Mouse (Mus musculus): ENCODE data around the gene Glra1. TPM values are rescaled to one million over a fixed set of nuclear protein-coding genes. Genes with fewer than 3 reads are reported as not detected.

Glra1 gene
- total RNA-seq, 4 experiments from 2014 or later = not detected

DNA sequence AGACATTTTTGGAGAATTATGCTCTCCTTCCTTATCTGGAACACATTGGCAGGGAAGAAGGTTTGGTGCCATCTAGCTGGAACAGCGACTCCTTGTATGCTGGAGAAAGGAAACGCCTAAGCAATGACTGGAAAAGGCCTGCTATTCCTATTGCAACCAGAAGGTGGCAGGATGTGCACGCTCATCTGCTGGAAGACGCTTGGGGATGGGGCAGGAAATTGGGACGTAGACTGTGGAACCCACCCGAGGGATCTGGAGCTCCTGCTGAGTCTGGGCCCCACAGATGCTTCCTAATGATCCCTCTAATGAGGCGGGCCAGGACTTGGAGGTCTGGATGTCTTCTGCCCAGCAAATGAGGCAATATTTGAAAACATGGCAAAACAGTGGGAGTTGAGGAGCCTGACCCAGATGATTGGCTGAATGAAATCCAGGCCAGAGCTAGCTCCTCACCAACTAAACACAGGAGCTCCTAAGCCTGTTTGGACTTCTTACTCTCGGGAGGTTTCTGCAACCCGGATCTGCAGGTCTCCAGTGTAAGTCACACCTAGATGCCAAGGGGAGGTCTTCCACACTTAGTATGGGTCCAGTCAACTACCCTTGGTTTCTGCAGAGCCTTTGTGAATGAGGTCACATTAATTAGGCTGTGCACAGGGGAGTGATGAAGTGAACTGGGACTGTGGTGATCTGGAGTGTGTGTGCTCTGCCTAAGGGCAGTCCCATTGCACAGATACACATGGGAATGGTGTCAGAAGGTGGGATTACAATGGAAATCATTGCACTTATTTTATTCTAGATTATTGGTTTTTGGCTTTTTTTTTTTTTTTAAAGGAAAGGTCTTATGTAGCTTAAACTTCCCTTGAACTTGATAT is 89.0 kb downstream of the Glra1 start:
- peak; percentile 52 for DNase-seq (ENCODE audit: low spot score)

GRCm38 (mm10) chr11:55517666-55518065 is 90.3 kb downstream of the Glra1 start:
- no peak for DNase-seq (ENCODE audit: low spot score)

GRCm38 (mm10) chr11:55511374-55511773 is 96.6 kb downstream of the Glra1 start:
- no peak for DNase-seq (ENCODE audit: low spot score)

- DNase-seq (ENCODE audit: low spot score) = no peak
Measured at GRCm38 (mm10) chr11:55505485-55505884, 102.5 kb downstream of the Glra1 start.

GRCm38 (mm10) chr11:55502886-55503285 is 105.1 kb downstream of the Glra1 start:
- DNase-seq (ENCODE audit: low spot score) = no peak

- peak; percentile 13 for DNase-seq (ENCODE audit: low spot score)
Measured at GRCm38 (mm10) chr11:55501955-55502531, 106.0 kb downstream of the Glra1 start.

GRCm38 (mm10) chr11:55497885-55498284 is 110.1 kb downstream of the Glra1 start:
- peak; percentile 17 for DNase-seq (ENCODE audit: low spot score)

DNA sequence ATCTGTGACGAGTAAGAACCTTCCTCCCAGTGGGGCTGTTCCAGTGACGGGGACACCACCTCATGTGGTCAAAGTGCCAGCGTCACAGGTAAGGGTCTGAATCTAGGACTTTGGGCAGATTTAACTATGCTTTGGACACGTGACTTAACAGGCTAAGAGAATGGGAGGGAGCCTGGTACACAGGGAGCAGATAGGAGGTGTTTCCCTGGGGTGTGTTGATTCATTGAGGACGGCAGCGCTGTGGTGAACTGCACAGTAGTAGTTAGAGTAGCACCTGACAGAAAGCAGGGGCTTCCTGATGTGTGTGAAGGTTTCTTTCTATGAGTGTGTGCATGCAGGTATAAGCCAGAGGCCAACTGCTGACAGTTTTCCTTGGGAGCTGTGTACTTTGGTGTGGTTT is 111.8 kb downstream of the Glra1 start:
- DNase-seq (ENCODE audit: low spot score) = no peak

DNA sequence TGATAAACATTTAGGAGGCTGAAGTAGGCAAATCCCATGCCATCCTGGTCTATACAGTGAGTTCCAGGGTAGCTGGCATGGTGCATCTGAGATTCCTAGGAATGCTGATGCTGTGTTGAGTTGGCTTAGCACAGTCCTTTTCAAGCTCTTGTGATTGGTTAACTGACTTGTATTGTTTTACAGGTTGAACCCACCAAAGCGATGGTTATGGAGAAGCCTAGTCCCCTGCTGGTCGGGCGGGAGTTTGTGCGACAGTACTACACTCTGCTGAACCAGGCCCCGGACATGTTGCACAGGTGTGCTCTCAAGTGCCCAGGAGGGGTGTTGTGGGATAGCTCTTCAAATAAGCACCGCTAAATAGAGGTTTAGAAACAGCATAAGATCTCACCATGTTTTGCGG is 122.6 kb downstream of the Glra1 start:
- no peak for DNase-seq (ENCODE audit: low spot score)

- no peak for DNase-seq (ENCODE audit: low spot score)
Measured at GRCm38 (mm10) chr11:55473219-55473618, 134.8 kb downstream of the Glra1 start.

- DNase-seq (ENCODE audit: low spot score) = no peak
Measured at GRCm38 (mm10) chr11:55471467-55471866, 136.5 kb downstream of the Glra1 start.

GRCm38 (mm10) chr11:55470761-55471160 is 137.2 kb downstream of the Glra1 start:
- DNase-seq (ENCODE audit: low spot score) = no peak

- no peak for DNase-seq (ENCODE audit: low spot score)
Measured at GRCm38 (mm10) chr11:55469923-55470691, 137.9 kb downstream of the Glra1 start.

- peak; percentile 100 for DNase-seq (ENCODE audit: low spot score)
Measured at GRCm38 (mm10) chr11:55469048-55469843, 138.8 kb downstream of the Glra1 start, which contains the start of gene G3bp1. Gene G3bp1 (plus strand): TSS chr11:55469685.

- peak; percentile 33 for DNase-seq (ENCODE audit: low spot score)
Measured at GRCm38 (mm10) chr11:55468611-55469047, 139.4 kb downstream of the Glra1 start.

DNA sequence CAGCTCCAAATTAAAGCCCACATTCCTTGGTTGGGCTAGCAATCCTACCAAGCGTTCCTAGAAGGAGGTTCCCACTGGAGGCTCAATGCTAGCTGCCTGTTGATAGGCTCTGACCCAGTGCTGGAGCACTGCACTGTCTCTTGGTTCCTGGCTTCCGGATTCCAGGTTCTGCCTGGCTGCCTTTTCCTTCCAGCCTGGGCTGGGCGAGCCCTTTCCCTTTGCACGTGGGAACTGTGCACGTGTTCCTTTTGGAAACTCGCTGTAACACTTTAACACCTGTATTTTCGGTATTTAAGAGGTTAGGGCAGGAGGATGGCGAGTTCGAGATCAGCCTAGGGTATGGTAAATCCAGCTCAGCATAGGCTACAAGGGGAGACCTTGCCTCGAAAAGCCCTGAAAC is 140.0 kb downstream of the Glra1 start:
- DNase-seq (ENCODE audit: low spot score) = peak; percentile 48

DNA sequence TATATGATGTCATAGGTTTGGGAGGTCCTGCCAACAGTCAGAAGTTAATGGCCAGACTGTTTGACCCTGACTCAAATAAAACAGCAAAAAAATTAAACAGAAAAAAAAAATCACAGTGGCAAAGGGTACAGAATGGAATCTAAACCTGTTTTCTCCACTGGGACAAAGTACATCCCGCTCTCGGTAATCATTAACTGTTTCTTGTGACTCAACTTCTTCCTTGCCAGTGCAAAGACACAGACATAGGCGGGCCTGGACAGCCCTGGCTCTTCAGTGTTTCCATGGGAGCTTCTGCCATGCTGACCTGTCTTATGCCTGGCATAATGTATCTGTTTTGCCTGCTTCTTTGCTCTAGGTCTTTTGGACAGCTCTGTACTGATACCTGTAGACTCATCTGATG is 142.8 kb downstream of the Glra1 start:
- DNase-seq (ENCODE audit: low spot score) = no peak

- DNase-seq (ENCODE audit: low spot score) = no peak
Measured at GRCm38 (mm10) chr11:55464707-55465106, 143.3 kb downstream of the Glra1 start.

Data from heart, adult 8-10 months (tissue).